Mouse (Mus musculus) cerebral cortex, adult 2 months (tissue): ENCODE measurements around the gene Mapk10.

Experiments
- WGBS: fragments of 180-500 bp; shearing (Covaris S2); methylation state at CpG from one replicate; pipeline ENCODE4 v1.1.7; 2018; 5-methylcytosine and 5-hydroxymethylcytosine counted together

Gene Mapk10

DNA sequence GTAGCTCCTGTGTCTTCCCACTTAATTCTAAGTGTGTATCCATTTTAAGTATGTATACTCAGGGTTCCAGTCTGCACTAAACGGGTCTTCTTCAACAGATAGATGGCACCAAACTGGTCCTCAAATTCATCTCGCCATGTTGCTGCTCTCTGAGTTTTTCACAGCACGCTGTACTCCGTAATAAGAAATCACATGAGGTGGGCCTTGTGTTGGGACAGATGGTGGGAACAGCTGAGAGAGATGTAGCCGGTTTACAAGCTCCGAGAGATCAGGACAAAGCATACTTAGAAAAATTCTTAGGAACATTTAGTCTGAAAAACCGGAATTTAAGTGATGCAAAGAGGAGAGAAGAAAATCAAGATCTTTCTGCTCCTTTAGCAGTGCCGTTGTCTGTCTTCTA lies 257.7 kb downstream of the Mapk10 start:
- 39% methylated on average over 8 of the region's 8 CpGs for WGBS

DNA sequence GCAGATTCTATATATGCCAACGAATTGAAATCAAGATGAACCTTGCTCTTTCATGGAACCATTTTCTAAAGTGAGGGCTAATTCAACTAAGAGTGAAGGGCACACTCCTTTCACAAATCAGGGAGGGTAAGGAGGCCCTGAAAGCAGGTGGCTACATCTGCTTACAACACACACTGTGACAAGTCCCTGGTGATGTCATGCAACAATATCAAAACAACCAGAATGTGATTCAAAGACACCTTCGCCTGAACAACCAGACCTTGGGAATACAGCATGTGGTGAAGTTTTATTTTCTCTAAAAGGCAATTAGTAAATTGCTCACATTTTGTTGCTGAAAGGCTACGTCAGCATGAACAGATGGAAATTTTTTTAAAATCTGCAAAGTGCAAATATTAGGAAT lies 258.2 kb downstream of the Mapk10 start:
- whole genome bisulfite sequencing: 75% methylated on average over 3 of the region's 3 CpGs

DNA sequence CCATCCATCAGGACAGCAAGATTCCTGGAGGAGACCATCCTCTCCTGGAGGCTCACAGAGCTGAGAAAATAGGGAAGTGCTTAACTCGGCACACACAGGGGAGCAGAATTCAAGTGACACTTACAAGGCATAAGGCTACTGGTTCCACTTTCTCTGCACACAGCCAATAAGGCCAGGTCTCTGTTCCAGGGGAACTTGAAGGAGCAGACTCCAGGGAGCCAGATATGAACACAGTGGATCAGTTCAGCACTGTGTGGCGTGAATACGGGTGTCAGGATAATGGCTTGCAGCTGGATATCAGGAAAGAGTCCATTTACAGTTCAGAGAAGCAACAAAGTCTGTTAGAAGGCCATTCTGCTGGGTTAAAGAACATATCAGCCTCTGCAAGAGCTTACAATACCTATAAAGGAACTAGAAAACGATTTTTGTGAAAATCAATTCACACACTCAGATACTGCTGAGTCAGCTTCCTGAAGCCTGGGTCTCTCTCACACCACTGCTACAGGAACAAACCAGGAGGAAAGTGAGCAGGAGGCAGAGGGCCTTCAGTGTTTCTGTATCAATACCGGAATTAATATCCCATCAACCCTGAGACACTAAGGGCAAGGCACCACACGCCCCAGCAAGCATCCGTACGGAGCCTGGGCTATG lies 263.9 kb downstream of the Mapk10 start:
- WGBS: 69% methylated on average over 8 of the region's 8 CpGs

DNA sequence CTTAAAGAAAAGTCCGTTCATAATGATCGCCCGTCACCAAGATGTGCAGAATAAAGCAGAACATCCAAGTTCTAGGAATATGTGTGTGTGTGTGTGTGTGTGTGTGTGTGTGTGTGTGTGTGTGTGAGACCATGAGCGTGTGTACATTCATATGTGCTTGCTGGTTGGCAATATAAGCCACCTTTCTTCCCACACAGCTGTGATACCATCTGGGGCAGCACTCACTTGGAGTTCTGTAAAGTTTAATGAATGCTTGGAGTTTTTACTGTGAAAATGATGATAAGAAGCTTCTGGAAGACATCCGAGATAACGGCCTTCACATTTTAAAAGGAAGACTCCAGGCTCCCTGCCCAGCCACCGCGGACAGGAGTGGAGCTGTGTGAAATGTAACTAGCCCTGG lies 264.5 kb downstream of the Mapk10 start:
- 41% methylated on average over 8 of the region's 8 CpGs for WGBS

DNA sequence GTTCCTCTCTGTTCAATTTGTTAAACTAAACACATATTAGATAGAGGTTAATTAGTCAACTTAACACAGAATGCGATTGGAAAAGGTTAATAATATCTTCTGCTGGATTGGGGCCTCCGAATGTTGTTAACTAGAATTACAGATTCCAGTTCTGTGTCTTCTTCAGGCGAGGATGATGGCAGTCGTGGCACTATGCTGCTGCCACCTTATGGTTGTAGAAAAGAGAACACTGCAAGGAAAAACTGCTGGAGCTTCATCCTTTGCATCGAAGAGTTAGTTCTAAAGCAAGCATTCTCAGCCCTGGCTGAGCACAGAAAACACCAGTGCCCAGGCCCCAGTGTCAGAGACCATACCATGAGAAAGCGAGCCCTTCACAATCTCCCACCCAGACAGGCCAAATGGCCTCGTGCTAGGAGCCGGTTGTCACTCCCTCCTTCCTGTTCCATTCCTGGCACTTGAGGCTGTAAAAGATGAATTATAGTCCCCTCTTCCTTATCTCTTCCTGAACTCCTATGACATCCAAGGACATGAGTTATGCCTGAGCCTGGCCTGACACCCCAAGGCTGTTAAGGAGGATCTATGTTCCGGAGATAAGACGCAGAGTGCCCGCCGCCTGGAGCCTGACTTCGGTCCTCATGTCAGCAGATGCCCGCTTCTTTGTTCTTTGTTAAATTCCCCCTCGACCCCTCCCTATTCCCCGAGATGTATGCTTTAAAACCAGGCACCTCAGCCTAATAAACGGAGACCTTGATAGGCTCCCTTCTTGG lies 267.1 kb downstream of the Mapk10 start:
- 65% methylated on average over 17 of the region's 17 CpGs for WGBS

DNA sequence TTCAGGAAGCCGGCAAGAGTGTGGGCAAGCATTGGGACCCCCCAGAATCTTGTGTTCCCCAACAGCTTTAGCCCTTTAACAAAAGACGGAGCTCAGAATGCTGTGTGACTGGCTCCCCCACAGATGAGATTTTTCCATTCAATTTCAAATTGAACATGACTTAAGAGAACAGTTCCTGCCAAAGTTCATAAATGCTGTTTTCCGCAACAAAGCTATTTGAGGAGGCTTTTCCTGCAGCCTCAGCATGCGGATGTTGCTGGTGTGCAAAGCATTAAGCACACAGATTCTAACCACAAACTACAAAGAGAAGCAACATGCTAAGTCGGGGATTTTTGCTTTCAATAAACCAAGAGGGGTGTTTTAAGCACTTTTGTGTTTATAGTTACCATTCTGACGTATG lies 281.0 kb downstream of the Mapk10 start:
- WGBS: 50% methylated on average over 6 of the region's 6 CpGs

DNA sequence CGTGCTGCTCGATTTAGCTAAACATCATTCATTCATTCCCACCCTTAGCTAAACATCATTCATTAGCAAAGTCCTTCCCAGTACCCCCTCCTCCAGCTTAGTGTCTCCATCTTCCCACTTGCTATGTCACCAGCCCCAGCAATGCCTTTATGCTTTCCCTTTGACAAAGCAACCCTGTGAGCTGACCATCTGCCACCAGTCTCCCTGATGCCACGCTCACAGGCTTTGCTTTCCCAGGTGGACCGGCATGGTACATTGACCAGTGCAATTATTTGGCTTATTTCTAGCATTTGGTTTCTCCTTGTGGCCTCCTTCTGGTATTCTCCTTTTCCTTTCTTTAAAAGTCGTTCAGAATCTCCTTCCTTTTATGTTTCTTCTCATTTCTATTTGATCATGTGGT lies 284.3 kb downstream of the Mapk10 start:
- 76% methylated on average over 5 of the region's 5 CpGs for WGBS

DNA sequence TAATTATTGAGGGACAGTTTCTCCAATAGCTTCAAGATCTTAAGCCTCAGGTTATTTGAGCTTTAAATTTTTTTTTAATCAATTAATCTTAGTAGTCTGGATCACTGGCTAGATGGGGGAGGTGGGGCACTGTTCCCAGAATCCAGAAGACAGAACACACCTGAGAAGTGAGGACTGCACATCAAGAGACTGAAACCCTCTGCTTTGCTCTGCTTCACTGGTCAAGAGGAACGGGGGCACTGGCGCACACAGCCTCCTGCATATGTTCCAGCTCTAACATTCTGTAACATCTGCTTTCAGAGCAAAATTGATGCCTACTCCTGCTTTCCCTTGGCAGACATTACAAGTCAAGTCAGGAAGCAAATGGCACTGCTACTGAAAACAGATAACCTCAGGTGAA lies 290.9 kb downstream of the Mapk10 start:
- WGBS: 90% methylated on average over 2 of the region's 2 CpGs

DNA sequence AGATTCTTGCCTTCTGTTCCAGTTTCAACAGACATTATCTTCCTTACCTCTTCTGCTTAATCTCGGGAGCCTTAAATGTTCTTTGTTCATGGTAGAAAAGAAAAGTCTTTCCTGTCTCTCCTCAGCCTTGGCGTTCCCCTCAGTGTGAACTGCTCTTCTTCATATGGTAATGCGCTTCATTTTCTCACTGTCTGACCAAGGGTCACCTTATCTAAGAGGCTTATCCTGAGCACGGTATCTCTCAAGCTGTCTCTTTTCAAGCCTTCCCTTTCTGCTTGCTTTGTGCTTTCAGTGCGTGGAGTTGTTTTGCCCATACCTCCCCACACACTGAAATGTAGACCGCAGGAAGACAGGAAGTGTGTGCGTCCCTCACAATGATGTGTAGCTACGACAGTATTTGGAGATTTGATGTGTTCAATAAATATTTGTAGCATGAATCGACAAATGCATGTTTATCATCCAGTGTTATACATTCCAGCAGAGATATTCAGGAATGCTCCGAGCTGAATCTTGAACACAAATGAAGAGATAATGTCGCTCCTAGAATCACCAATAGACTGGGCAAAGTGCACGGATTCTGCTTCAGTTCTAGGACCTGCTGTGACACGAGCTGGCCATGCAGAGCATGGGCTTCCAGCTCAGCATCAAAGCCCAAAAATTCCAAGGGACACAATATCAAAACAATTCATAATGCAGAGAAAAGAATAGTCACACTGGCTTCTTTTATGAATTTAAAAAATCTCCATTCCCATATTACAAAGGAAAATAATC lies 305.5 kb downstream of the Mapk10 start:
- 55% methylated on average over 13 of the region's 13 CpGs for WGBS

DNA sequence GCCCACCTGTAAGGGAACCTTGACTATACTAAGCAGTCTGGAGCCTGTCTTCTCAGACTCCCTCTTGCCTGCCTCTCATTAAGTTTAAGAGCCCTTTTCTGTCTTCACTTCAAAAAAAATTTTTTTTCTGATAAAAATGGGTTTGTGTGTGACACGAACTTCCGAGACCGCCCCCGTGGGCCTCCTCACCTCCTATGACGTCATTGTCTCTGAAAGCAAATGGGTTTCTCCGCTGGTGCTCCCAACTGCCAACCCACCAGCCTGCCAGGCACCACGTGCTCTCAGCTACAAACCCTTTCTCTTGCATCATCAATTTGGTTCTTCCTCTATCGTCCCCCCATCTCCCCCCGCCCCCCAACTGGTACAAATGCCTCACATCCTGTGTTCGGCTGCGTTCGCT lies 307.1 kb downstream of the Mapk10 start:
- 59% methylated on average over 12 of the region's 12 CpGs for WGBS

DNA sequence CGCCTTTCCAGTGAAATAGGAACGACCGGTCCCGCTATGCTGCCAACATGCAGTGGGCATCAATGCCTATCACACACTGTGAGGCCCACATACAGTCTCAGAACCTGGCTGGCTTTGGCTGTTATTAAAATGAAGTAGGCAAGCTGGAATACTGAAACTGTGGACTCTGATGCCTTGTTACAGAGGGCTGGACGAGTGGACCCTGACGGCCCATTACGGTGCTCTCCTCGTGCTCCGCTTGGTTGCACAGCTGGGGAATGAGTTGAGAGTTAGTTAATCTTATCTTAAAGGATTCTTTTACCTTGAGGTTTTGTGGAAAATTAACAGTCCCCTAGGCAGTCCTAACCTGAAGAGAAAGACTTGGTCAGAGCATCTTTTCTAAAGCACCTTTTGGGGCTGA lies 307.6 kb downstream of the Mapk10 start:
- 90% methylated on average over 9 of the region's 9 CpGs for whole genome bisulfite sequencing

DNA sequence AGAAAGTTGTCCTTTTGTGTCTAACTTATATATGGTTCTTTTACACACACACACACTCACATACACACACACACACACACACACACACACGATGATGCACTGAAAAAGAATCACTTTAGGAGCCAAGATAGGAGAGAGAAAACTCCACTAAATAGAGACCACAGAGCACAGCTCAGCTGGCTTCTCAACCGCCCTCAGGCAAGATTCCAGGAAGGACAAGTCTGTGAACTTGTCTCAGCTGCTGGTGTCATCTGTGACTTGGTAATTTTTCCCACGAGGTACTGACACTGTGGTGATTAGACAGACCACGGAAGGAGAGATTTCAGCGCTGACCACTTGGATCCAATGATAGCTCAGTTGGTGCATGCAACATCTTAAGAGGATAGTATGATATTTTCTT lies 310.0 kb downstream of the Mapk10 start:
- 66% methylated on average over 5 of the region's 5 CpGs for WGBS

DNA sequence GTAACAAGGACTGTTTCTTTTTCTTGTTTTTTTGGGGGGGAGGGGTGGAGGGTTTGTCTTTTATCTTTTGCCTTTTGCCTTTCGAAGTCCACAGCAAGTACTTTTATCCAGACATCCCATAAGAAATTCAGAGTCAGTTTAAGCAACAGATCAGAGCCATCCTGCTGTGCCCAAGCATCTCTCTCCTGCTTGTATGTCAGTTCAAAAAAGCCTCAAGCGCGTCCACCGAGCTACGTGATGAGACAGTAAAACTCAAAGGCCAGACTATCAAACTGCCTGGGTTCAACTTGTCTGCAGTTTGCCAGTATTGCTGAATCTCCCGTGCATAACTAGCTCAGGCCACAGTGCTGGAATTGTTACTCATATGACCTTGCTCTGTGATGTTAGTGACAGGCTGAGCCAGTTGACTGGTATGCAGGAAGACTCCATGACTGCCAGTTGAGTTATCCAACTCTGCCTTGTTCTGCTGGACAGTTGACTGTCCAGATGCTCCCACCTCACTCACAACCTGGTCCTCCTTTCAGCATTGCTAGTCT lies 311.4 kb downstream of the Mapk10 start:
- WGBS: 79% methylated on average over 6 of the region's 6 CpGs

DNA sequence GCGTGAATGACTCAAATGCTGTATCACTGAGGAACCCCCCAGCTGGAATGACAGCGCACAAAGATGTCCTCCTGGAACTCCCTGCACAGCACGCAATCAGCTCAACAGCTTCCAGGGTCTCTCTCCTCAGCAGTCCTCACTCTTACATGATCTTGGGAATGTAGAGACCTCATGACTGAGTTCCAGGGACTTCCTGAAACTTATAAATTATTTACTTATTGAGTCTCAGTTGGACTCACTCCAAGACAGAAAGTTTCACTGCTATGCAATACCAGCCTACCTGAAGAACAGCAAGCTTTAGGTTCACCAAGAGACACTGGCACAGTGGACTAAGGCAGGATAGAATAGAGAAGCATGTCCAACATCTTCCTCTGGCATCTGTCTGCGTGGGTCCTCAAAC lies 312.8 kb downstream of the Mapk10 start:
- WGBS: 85% methylated on average over 4 of the region's 4 CpGs

DNA sequence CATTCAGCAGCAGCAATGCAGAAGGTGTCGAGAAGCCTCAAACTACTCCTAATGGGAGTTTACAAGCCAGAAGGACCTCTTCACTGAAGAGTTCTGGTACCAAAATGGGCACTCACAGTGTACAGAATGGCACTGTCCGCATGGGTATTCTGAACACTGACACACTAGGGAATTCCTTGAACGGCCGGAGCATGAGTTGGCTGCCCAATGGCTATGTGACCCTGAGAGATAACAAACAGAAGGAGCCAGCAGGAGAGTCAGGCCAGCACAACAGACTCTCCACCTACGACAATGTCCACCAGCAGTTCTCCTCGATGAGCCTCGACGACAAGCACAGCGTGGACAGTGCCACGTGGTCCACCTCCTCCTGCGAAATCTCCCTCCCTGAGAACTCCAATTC lies 318.9 kb downstream of the Mapk10 start:
- WGBS: 96% methylated on average over 11 of the region's 11 CpGs

DNA sequence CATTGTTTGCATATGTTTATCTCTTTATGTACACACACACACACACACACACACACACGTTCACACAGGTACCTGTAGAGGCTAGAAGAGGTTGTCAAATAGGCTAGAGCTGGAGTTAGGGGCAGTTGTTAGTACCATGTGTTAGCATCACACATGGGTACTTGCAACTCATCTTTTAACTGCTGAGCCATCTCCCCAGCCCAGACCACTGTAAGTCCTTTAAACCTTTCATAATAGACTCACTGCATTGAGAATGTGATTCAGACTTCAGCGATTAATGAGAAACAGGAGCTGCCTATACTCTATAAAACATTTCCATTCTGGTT lies 322.0 kb downstream of the Mapk10 start:
- 91% methylated on average over 2 of the region's 2 CpGs for WGBS

DNA sequence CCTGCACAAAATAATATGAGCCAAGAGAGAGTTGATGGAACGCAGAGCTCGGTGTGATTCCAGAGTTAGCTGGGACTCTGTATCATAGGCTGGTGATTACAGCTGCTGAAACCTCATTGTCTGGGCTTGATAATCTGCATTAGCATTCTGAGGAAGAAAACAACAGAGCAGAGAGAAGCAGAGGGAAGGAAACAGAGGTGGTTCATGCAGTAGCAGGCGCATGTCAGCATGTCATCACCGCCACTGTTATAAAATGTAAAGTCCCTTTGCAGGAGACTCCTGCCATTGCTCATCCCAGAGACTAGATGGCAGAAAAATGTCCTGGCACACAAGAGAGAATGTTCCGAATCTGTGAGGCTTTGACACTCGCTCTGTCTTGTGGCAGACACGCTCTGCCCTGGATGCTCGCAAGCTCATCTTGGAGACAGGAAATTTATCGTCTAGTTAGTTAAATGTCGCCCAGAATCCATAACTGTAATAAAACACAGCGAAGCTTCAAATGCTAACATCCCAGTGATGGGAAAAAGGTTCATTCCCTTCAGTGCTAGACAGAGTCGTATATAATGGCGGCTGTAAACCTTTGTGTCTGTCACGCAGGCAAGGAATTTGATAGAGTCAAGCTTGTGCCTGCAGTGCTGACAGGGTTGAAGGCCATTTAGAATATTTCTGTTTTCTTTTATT lies 322.5 kb downstream of the Mapk10 start:
- WGBS: 82% methylated on average over 14 of the region's 14 CpGs

DNA sequence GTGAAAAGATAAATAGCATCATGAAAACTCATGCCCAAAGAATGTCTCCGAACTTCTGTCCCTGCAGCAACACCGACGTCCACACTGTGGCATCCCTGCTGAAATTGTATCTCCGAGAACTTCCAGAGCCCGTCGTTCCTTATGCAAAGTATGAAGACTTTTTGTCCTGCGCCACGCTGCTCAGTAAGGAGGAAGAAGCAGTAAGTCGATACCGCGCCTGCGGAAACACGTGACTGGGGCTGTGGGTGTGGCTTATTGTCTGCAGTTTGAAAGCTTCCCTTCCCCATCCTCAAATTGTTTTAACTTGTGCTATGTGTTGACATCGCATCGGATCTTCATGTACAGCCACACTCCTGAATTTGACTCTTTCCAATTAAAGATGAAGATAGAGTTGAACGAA lies 335.5 kb downstream of the Mapk10 start:
- WGBS: 54% methylated on average over 16 of the region's 16 CpGs

DNA sequence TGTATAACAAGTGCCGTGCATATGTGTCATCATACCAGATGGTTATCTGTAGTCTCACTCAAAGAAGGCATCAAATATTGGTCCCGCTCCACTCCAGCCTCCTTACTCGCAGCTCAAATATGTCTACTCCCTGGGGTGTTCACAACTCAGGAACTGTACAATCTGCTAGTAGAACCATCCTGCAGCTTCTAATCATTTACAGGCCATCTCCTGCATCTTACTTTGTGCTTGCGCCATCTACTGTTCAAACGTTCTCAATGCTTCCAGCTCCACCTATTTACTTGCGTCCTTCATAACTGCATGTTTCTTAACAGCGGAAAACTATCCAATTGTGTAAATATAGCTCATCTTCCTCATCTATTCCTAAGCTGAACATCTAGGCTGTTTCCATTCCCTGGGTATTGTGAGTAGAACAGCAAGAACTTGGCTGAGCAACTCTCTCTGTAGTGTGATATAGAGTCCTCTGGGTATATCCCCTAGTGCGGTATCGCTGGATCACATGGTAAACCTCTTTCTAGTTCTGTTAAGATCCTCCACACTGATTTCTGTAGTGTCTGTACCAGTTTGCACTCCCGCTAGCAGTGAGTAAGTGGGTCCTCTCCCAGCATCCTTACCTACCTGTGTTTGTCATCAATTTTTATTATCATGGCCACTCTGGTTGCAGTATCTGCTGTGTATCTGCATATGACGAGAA lies 336.4 kb downstream of the Mapk10 start:
- 24% methylated on average over 11 of the region's 11 CpGs for WGBS

DNA sequence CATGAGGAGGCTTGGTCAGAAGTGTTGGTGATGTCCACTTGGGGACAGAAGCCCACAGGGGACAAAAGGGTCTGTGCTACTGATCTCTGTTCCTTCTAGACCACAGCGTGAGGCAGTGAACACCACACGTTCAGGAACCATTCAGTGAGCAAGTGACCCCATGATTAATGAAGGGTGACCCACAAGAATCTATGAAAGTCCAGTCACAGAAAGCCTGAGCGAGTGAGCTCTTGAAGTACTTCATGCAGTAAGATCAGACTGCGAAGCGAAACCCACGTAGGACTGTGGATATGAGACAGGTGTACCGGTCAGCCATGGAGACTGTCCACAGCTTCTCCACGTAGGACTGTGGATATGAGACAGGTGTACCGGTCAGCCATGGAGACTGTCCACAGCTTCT lies 338.1 kb downstream of the Mapk10 start:
- WGBS: 92% methylated on average over 9 of the region's 9 CpGs

DNA sequence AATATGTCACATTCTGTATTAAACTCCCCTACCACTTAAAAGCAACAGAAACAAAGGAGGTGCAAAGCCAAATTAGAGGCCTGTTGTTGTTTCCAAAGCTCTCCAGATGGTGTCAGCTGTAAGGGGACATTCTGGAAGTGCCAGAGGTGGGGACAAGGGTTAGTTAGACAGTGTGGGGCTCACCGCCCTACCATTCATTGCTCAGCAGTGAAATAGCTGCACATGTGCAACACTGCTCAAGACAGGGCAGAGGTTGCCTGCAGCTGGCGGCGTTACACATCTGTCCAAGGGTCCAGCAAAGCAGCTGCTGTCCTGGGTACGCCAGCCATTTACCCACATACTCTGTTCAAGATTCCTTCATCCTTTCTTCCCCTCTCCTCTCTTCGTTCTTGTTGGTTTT lies 342.9 kb downstream of the Mapk10 start:
- 76% methylated on average over 5 of the region's 5 CpGs for WGBS

DNA sequence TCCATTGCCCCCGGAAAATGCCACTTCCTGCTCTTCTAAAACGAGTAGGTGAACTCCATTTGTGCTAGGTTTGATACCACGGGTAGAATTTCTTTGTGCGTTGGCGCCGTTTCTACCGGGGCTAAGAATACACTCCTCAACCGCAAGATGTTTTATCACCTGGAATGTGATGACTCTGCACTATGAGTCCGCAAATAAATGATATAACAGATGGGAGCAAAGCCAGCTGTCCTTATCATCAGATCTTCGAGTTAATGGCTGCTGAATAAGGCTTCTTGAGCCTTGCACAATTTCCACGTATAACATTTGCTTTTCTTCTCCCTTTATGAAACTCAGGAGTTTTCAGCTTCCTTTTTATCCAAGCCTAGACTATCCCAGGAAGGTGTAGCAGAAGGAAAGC lies 351.4 kb downstream of the Mapk10 start:
- 88% methylated on average over 11 of the region's 11 CpGs for WGBS
